Comparison of ENCODE assay signal across 8 mouse cellular contexts in the genomic region with DNA sequence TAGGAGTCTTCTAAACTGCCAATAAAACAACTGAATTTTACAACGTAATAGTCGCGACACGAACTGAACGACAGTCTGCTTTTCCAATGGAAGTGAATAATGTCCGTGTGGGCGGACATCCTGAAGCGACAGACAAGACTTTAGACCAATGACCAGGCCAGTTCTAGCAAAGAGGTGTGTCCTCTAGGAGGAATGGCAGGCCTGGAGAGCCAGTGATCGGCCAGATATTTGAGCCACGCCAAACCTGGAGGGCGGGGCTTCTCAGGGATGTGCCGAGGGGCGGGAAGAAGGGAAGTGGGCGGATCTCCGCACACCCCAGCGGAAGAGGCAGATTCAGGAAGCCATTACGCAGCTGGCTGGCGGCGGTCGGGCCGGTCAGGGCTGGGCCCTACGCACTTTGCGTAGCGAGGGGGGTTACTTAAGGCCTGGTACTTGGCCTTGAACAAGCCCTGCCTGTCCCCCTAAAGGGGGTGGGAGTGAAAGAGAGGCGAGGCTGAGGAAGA. TPM values are rescaled to one million over a fixed set of nuclear protein-coding genes. Genes with fewer than 3 reads are reported as not detected.
A peak's percentile ranks its signal among the peaks of the same experiment; 100 is the strongest.
DNase-seq lines count a peak whose midpoint lies in the region; ATAC-seq lines count a peak whose summit lies in the region.

No protein-coding gene starts in this region.

- intact Hi-C loops in heart, postnatal 14 days (cut with DNase I): loop anchor here (2.0 kb wide), 1 partner anchor 29 kb away; no protein-coding TSS in a partner anchor

- peak; percentile 94 for ATAC-seq in forebrain, embryonic 14.5 days
- peak; percentile 95 for ATAC-seq in neural tube, embryonic 15.5 days (ENCODE audit: low FRiP score)

- peak; percentile 99 for DNase-seq in ES-CJ7 (ENCODE audit: low read depth, low spot score)
- DNase-seq in cerebellum, adult 11 months: peak; percentile 99
- DNase-seq in forebrain, embryonic 14.5 days (ENCODE audit: low spot score): peak; percentile 100
- peak; percentile 99 for DNase-seq in heart, postnatal 14 days
- DNase-seq in layer of hippocampus, adult 11-12 months (ENCODE audit: low spot score): peak; percentile 99
- peak; percentile 99 for DNase-seq in lung, adult 18-20 months
- peak; percentile 99 for DNase-seq in testis, postnatal 14 days (ENCODE audit: low spot score)

- peak overlapping the region; percentile 82 for H3K4me3 ChIP-seq in forebrain, embryonic 14.5 days (ENCODE audit: low read depth, low read length)
- H3K4me3 ChIP-seq in neural tube, embryonic 15.5 days (replicated peaks): peak overlapping the region; percentile 81

- H3K4me1 ChIP-seq in forebrain, embryonic 14.5 days (ENCODE audit: control insufficient read depth, insufficient read depth, low read length): peaks cover 22% of the 10 kb centered on the region; the same call in 1 of the 2 replicates
- H3K4me1 ChIP-seq in neural tube, embryonic 15.5 days: peaks cover 39% of the 10 kb centered on the region

- no peaks in the 10 kb centered on the region for H3K27me3 ChIP-seq in forebrain, embryonic 14.5 days (replicated peaks; ENCODE audit: control insufficient read depth, insufficient read depth, low read length)
- no peaks in the 10 kb centered on the region for H3K27me3 ChIP-seq in neural tube, embryonic 15.5 days (replicated peaks)

- H3K4me2 ChIP-seq in forebrain, embryonic 14.5 days (ENCODE audit: low read length): peak overlapping the region; percentile 50
- peak overlapping the region; percentile 79 for H3K4me2 ChIP-seq in neural tube, embryonic 15.5 days

- under 1% methylated on average over 25 of the region's 25 CpGs for WGBS in forebrain, embryonic 14.5 days
- WGBS in neural tube, embryonic 15.5 days: under 1% methylated on average over 25 of the region's 25 CpGs

- H3K9ac ChIP-seq in forebrain, embryonic 14.5 days (ENCODE audit: low read length): peak overlapping the region; percentile 60
- H3K9ac ChIP-seq in neural tube, embryonic 15.5 days (replicated peaks): peak overlapping the region; percentile 49

- no peaks in the 10 kb centered on the region for H3K9me3 ChIP-seq in forebrain, embryonic 14.5 days (replicated peaks; ENCODE audit: control insufficient read depth, low read length)
- no peaks in the 10 kb centered on the region for H3K9me3 ChIP-seq in neural tube, embryonic 15.5 days (replicated peaks)

- peaks cover 9% of the 10 kb centered on the region for H3K36me3 ChIP-seq in forebrain, embryonic 14.5 days (ENCODE audit: control insufficient read depth, insufficient read depth, low read length)
- peaks cover 6% of the 10 kb centered on the region; the same call in 1 of the 2 replicates for H3K36me3 ChIP-seq in neural tube, embryonic 15.5 days

- peak overlapping the region; percentile 94 for H3K27ac ChIP-seq in forebrain, embryonic 14.5 days (ENCODE audit: low read depth, low read length)
- H3K27ac ChIP-seq in neural tube, embryonic 15.5 days (replicated peaks): peak overlapping the region; percentile 96

RNA-seq across cellular contexts. Expression of a gene that starts 0.7 kb away (rescaled TPM):
- 30.4 and 34.2 TPM in 2 replicates for polyA plus RNA-seq in forebrain, embryonic 14.5 days (2014; fragmentation: Nextera tagmentation; extraction: Ambion mirVana)
- 10 to 100 TPM in 1 of 2 experiments, 1 to 10 TPM in 1; 9.7 to 15.5 TPM for total RNA-seq in heart, postnatal 14 days (2021)
- polyA plus RNA-seq in neural tube, embryonic 15.5 days (2015; fragmentation: Nextera tagmentation; extraction: Ambion mirVana): 51.4 and 58.8 TPM in 2 replicates

RNA-seq across cellular contexts. Expression of a gene that starts 1.7 kb away (rescaled TPM):
- 5.3 and 5.4 TPM in 2 replicates for polyA plus RNA-seq in forebrain, embryonic 14.5 days (2014; fragmentation: Nextera tagmentation; extraction: Ambion mirVana)
- 1 to 10 TPM; 3.1 to 3.4 TPM for total RNA-seq in heart, postnatal 14 days (2021)
- polyA plus RNA-seq in neural tube, embryonic 15.5 days (2015; fragmentation: Nextera tagmentation; extraction: Ambion mirVana): 4.4 and 5.3 TPM in 2 replicates

RNA-seq across cellular contexts. Expression of a gene that starts 56.2 kb away (rescaled TPM):
- 42.2 and 44.8 TPM in 2 replicates for polyA plus RNA-seq in forebrain, embryonic 14.5 days (2014; fragmentation: Nextera tagmentation; extraction: Ambion mirVana)
- total RNA-seq in heart, postnatal 14 days (2021): 10 to 100 TPM; 65.0 to 75.7 TPM
- 47.3 and 52.1 TPM in 2 replicates for polyA plus RNA-seq in neural tube, embryonic 15.5 days (2015; fragmentation: Nextera tagmentation; extraction: Ambion mirVana)

Comparison
In these comparisons a context has a peak if more than half of its experiments do, and no peak if none do; other contexts are left out.
1. Peak in every context shown above with its lines: DNase-seq, ATAC-seq, H3K4me3 ChIP-seq and H3K27ac ChIP-seq.